Comparison of ENCODE assay signal across 18 mouse cellular contexts in genomic region chr7:103844525-103845325, GRCm38 (mm10). TPM values are rescaled to one million over a fixed set of nuclear protein-coding genes. Genes with fewer than 3 reads are reported as not detected.
"Had no signal": no experiment of that assay in that cellular context is flagged by ENCODE, and none has a peak within 500 bp of the region (broad histone marks: within the 10 kb centered on the region; RNA-seq: fewer than 3 reads in every experiment).

No protein-coding gene starts in this region.

- H3K4me1 ChIP-seq: limb, embryonic 12.5 days; lung, embryonic 15.5 days; neural tube, embryonic 13.5 days had no signal

- H3K27me3 ChIP-seq: limb, embryonic 12.5 days; lung, embryonic 15.5 days; neural tube, embryonic 13.5 days had no signal

- DNase-seq: kidney, adult 8-10 months; kidney, postnatal 36 days; layer of hippocampus, adult 9-11 months; midbrain, embryonic 14.5 days; retina, postnatal 1 day; right cerebral cortex, postnatal 4 days; spleen, adult 18-20 months; thymus, adult 18-20 months; thymus, postnatal 14 days had no signal

- H3K4me2 ChIP-seq: limb, embryonic 12.5 days; lung, embryonic 15.5 days; neural tube, embryonic 13.5 days had no signal

- H3K36me3 ChIP-seq: limb, embryonic 12.5 days; lung, embryonic 15.5 days; neural tube, embryonic 13.5 days had no signal

- H3K9me3 ChIP-seq: limb, embryonic 12.5 days; lung, embryonic 15.5 days; neural tube, embryonic 13.5 days had no signal

- H3K27ac ChIP-seq: limb, embryonic 12.5 days; lung, embryonic 15.5 days; neural tube, embryonic 13.5 days had no signal

- H3K9ac ChIP-seq: limb, embryonic 12.5 days; lung, embryonic 15.5 days; neural tube, embryonic 13.5 days had no signal

- H3K4me3 ChIP-seq: limb, embryonic 12.5 days; lung, embryonic 15.5 days; neural tube, embryonic 13.5 days had no signal

- ATAC-seq: intestine, postnatal 0 days had no signal

RNA-seq across cellular contexts. Expression of gene Hbb-bh1, which starts 1.8 kb away (rescaled TPM):
- total RNA-seq: layer of hippocampus, adult 18-20 months; left cerebral cortex, postnatal 36 days; liver, adult 2 months had no signal
- polyA plus RNA-seq: intestine, postnatal 0 days; liver, adult 2 months had no signal

RNA-seq across cellular contexts. Expression of gene Hbb-bh2, which starts 4.4 kb away (rescaled TPM):
- total RNA-seq: layer of hippocampus, adult 18-20 months; left cerebral cortex, postnatal 36 days; liver, adult 2 months had no signal
- polyA plus RNA-seq: intestine, postnatal 0 days; kidney, embryonic 16.5 days; limb, embryonic 12.5 days; liver, adult 2 months; lung, embryonic 15.5 days; midbrain, embryonic 14.5 days; neural tube, embryonic 13.5 days; stomach, embryonic 14.5 days had no signal

RNA-seq across cellular contexts. Expression of gene Hbb-y, which starts 8.3 kb away (rescaled TPM):
- total RNA-seq: layer of hippocampus, adult 18-20 months; left cerebral cortex, postnatal 36 days; liver, adult 2 months had no signal
- polyA plus RNA-seq: liver, adult 2 months had no signal
